Mouse (Mus musculus): Measurements from ENCODE around the gene Sh2b3.

Gene Sh2b3

DNA sequence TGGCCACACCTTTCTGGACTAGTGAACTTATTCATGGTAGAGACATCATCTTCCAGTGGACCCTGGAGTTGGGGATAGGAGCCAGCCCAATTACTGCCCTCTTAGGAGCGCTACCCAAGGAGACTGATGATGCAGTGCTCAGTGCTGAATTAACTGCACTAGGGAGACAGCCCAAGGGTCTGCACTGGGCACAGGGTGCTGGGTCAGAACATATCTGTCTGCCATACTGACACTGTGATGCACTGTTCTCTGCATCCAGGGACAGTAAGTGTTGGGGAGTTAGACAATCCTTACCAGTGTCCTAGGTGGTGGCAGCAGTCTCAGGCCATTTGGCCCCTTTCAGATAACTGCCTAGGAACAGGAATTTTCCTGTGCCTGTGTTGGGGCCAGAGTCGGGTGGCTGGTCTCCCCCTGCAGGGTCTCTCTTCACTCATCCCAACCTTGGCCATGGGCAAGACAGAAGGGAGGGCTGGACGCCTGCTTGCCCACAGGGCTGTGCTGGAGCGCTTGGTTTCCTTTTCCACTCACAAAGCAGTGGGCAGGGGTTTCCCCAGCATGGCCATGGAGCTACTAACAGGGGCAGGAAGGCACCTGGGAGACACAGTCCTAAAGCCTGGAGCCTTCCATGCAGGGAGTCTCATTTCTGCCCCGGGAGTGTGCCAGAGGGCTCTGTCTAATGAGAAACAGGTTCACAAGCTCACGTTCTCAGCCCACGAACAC, 14.5 kb downstream of the Sh2b3 start:
- DNase-seq, result no peak

DNA sequence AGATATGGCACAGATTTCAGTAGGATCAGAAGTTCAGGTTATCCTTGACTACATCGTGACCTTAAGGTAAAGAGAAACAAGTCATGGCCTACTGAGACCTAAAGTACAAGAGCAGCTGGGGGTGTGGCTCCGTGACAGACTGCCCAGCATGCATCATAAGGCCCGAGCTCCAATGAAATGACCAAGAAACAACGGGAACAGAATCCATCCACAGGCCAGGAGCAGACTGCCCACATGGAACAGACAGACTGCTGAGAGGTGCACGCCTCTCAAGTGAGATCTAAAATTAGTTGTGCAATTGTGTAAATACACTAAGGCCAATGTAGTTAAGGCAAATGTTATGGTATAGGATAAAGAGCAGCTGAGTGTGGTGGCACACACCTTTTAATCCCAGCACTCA, 15.9 kb downstream of the Sh2b3 start:
- no peak for DNase-seq

DNA sequence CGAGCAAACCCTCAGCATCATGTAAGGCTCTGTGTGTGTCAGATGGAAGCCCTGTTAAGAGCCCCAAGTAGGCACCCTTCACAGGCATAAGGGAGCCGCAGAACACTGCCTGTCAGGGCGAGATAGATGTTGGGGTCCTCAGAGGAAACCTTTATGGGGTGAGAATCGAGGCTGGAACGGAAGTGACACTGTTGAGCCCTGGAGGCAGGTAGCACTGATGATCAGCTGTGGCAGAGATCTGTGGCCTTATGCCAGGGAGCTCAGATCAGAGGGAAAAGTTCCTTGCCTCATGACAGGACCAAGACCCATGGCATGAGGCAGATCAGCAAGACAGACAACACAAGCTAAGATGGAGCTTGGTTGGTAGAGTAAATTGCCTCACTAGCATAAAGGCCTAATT, 16.3 kb downstream of the Sh2b3 start:
- DNase-seq, result no peak

DNA sequence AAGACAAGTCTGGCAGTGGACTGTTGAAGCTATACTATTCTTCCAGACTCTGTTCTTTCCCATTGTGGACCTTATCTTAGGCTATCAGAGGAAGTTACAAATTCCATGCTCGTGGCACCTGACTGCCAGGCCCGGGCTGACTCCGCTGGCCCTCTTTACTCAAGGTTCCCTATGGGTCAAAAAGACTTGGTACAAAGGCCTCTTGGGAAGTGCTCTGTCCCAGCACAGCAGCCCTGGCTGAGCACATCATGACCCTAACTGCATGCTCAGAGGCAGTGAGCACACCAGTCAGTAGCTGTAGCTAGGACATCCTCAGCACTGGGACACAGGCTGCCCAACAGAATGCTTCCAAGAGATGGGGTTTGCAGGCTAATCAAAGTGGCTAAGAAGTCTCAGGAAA, 16.8 kb downstream of the Sh2b3 start:
- DNase-seq, result no peak

DNA sequence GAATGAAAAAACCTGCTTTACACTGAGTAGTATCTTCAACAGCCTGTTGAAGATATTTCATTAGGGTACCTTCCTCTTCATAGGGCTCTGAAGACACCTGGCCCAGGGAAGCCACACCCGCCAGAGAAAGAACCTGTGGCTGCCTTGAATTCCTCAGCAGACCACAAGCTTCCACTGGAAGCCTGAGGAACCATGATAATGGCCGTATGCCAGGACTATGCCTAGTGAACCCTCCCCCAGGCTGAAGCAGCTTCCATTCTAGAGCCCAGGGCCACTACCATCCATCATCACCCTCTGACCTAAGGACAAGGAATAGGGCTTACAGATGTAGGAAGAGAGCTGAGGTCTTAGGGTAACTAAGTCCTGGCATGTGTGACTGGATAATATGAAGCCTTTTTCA, 17.3 kb downstream of the Sh2b3 start:
- DNase-seq, result peak; percentile 59

DNA sequence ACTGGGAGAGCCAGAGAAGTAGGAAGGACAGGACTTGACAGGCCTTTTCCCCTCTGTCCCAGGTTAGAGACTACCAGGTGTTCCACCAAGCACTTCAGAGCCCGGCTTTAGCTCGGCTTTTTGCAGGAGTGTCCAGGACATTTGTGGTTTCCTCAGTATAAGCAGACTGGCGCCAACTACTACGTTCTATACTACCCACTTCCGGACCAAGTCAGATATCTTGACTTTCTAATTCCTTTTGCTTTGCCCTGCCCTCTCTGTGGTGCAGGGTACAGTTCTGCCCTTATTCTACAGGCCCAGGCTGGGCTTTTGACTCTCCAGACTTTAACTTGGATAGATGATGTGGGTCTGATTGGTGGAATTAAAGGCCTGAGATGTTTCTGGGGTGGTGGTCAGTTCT, 17.9 kb downstream of the Sh2b3 start:
- DNase-seq, result no peak

DNA sequence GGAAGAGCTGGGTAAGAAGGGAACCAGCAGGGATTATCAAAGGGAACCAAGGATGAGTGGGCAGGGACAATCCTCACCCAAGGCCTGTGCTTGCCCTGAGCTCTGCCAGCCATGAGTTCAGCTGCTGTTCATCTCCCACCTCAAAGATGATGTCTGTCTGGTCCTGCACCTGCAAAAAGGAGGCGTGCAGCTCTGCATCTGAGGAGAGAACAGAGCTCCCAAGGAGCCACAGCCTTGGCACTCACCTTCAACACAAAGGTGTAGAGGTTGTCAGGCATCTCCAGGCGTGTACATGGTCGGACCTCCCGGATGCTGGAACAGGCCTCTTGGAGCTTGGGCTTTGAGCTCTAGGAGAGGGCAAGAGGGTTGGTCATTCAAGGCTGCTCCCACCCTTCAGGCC, 18.6 kb downstream of the Sh2b3 start:
- no peak for DNase-seq

DNA sequence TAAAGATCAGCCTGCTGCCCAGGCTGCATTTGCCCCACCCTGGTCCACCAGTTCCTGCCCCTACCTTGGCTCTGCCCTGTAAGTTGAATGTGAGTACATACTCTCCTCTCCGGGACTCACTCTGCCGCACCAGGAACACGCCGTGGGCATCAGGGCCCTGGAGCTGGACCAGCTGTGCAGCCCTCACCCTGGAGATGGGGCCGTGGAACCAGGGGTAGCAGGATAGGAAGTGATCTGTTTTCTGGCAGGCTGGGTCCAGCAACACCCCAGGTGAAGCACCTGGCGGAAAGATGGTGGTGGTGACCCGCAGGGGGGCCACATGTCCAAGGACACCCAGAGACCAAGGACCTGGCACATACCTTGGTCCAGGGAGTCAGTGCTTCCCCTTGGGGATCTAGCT, 19.0 kb downstream of the Sh2b3 start:
- DNase-seq, result no peak

DNA sequence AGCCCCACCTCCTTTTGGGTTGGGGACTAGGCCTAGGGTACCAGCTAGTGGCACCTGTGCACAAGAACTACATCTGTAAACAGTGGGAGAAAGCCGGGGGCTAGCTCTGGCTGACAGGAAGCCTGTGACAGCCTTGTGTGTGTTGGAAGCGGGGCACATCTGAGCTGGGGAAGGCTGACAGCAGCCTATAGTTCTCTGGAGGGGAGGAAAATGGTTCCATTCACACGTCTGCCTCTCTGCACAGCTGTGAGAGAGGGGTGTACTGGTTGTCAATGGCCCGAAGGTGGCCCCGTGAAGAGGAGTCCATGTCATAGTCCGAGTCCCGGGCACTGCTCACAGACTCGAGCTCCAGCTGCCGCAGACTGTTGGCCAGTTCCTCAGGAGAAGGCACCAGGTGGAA, 19.9 kb downstream of the Sh2b3 start:
- no peak for DNase-seq

DNA sequence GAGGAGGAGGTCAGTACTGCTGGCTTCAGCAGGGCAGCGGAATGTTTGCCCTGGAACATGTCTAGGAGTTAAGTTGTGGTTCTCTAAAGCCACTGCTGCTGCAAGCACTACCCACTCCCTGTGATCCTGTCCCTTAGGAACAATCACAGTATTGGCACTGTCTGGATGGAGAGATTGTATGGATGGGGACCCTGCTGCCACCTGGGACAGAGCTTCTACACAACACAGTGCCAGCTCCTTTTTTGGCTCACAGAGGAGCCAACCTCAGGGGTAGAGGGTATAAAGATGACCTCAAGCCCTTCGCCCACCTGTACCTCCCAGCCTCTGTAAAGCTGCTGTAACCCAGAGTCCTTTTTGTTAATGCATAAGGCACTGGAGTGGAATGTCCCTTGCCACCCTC, 20.8 kb downstream of the Sh2b3 start:
- no peak for DNase-seq

DNA sequence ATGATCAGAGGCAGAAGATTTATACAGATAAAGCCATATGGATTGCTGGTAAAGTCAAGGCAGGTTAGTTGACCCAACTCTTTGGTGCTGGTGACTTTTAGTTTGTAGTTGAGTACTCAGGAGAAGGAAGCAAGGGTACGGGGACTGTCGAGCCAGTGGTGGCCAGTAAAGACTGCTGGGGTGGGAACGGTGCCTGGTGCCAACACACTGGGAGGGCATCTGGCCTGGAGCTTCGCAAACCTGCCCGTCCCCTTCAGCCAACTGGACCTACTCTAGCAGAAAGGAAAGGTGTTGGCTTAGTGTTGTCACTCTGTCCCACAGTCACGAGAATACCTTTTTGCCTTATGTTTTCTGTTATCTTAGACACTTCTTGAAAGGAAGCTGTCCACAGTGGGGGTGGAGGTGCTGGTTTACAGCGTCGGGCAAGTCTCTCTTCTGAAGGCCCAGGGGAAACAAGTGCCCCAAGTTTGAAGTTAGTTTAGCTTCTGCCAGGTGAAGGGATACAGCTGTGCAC, 21.5 kb downstream of the Sh2b3 start:
- no peak for DNase-seq

DNA sequence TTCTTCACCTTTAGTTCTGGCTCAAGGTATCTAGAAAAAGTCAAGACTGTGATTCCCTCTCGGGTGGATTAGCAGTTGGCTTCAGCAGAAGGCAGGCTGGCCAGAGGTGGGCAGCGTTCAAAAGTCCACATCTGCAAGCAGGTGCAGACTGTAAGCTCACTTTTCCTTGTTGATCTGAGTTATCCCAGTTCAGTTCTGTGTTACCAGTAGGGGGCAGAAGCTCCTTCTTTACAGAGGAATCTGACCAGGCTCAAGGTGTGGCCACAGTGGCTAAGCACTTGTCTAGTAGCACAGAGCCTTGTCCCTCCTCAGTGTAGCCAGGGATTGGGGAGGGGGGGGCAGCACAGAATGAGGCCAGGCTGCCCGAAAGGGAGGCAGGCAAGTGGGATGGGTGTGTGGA, 22.4 kb downstream of the Sh2b3 start:
- peak; percentile 96 for DNase-seq

DNA sequence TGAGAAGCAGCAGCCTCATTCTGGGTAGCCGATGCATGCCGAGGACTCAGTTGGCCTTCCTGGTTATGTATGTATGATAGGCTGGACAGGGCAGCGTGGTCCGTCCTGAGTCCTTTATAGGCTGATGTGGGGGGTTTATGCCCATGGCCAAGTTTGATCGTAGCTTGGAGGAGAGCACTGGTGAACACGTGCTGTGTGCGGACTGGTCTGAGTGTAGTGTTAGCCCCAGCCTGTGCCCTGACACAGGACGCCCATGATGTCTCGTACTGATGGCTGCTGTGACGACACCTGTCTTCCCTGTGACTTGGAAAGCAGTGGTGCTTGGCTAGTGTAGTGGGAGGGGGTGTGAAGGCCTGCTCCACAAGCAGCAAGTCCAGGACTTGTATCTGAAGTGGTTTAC, 23.7 kb downstream of the Sh2b3 start:
- DNase-seq, result no peak

DNA sequence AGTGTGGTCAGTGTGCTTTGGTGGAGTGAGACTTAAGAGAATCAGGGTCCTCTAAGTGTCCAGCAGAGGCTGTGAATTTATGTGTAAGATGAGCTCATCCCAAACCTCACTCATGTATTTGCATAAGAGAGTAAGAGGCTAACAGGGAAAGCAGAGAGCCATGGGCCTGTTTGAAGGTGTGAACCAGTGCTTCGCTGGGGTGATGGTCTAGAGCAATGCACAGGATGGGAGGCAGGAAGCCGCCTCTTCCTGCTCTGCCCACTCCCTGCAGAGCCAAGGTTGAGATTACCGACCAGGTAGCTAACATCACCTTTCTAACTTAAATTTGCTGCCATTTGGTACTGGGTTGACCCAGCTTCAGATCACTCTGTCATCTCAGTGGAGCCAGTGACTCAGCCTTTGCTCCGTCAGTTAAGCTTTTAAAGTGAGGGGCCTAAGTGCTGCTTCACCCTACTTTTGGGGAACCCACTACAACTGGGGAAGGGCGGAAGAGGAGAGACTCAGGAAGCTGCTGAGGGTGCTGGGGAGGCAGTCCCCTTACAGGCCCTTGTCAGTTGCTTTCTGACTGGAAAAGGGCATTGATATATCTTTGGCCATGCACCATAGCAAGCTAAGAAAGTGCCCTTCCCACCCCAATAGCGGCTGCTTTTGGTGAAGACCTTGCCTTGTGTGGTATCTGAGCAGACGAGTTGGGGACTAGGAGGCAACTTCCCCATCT, 24.8 kb downstream of the Sh2b3 start:
- DNase-seq, result no peak

DNA sequence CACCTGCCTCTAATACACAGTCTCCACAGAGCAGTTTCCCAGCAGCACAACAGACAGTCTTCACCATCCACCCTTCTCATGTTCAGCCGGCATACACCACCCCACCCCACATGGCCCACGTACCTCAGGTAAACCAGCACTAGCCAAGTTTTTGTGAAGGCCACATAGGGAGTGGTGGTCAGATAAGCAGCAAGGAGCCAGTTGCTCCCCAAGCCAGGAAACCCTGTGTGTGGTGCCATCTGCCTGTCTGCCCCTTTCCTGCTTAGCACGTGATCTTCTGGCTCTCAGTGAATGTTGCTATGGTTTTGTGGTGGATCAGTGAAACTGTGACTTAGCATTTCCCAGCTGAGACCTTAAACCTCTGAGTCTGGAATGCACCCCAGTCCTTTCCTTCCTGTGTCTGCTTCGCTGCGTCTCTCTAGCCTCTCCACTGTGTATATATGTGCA, 25.9 kb downstream of the Sh2b3 start:
- no peak for DNase-seq

DNA sequence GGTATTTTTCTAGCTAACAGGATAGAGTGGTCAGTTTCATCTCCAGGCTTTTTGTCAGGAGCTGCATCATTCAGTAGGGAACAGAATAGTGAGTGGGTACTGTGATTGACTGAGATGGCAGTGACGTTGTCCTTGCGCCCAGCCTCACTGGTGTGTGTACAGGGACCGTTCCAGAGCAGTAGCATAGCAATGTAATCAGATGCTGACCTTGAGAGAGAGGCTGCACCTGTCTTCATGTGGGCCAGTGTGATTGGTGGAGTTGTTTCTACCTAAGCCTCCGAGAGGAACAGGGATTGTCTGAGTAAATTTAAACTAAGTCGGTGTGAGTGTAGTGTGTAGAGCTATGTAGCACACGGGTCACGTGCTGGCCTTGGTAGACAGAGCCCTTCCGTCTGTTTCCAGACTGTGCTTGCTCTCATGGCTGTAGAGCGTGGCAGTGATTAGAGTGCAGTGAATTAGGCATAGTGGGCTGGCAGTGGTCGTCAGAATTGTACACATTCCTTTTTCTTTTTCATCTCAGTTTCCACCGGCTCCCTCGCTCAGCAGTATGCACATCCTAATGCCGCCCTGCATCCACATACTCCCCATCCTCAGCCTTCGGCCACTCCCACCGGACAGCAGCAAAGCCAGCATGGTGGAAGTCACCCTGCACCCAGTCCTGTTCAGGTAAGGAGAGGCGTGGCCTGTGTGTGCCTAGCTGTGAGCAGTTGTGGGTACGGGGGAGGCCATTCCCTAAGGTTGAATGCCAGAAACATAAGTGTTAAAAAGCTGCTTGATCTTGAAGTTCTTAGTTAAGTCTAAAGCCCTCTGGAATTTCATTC, 26.9 kb downstream of the Sh2b3 start:
- no peak for DNase-seq

DNA sequence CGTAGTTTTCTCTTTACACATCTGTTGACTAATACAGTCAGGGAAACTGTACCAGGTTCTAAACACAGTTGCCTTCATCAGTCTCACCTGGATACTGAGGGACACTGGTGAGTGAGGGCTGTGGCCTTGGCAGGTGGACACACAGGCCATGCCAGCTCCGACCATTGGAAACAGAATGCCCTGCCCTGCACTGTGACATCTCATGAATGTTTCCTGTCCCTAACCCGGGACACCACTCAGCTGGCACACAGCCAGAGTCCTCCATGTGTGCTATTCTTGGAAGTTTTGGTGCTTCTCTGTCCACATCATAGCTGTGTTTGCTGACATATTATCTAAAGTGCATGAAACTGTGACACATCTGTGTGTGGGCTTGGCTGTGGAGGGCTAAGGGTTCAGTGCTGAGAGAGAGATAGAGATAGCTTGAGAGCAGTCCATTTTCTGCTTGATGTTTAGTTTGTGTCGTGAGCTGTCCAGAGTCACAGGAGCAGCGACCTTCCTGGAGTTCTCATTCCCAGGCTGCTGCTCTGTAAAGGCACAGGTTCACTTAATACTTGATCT, 27.7 kb downstream of the Sh2b3 start:
- DNase-seq, result peak; percentile 50

DNA sequence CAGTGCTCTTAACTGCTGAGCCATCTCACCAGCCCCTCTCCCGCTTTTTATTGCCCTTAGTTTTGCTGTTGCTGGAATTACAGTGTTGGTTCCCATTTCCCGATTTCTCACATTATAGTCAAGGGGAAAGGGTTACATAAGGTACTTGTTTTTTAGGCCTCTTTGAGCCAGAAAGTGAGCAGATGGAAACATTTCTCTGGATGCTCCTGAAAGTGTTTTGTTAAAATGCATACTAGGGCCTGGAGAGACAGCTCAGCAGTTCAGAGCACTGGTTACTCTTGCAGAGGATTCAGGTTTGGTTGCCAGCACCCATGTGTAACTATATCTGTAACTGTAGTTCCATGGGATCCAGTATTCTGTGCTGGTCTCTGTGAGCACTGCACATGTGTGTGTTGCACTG, 29.2 kb downstream of the Sh2b3 start:
- DNase-seq, result no peak

DNA sequence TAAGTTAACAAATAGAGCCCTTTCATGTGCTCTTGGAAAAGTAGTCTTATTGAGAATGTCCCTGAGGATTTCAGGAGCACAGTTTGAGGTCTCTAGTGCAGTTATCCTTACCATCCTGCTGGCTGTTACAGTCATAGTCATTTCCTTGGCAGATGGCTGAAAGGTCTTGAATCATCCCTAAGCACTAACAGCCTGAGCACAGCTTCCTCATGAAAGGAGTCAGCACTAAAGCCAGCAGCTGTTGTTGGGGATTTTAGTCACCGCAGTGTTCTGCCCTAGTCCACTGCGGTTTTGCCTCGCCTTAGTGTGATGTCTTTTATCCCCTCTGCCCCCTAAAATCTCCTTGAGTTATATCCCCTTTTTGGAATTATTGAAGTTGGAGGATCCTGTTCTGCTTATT, 30.3 kb downstream of the Sh2b3 start:
- no peak for DNase-seq

DNA sequence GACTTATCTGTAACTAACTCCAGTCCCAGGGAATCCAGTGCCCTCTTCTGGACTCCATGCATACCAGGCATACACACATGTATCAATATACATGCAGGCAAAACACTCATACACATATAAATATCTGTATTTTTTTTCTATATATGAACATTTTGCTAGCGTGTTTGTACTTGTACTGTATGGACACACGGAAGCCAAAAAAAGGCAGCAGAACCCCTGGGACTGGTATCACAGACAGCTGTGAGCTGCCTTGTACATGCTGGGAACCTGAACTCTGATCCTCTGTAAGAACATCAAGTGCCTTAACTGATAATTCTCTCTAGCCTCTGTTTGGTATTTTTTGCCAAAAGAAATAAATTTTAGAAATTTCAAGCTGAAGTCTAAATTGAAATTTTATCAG, 39.0 kb downstream of the Sh2b3 start:
- no peak for DNase-seq

DNA sequence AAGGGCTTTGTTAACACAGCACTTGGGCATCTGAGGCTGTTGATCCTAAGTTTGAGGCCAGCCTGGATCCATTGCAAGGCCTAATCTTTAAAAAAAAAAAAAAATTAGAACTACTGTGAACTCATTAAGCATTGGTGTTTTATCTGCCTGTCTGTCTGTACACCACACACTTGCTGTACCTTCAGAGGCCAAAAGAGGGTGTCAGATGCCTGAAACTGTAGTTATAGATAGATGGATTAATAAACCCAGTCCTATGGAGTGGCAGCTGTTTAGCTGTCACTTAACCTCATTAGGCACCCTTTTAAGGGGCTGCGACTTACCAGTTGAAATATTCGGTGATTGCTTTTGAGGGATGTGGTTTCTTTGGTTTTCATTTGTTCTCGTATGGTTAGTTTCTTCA, 41.6 kb downstream of the Sh2b3 start:
- peak; percentile 60 for DNase-seq

DNA sequence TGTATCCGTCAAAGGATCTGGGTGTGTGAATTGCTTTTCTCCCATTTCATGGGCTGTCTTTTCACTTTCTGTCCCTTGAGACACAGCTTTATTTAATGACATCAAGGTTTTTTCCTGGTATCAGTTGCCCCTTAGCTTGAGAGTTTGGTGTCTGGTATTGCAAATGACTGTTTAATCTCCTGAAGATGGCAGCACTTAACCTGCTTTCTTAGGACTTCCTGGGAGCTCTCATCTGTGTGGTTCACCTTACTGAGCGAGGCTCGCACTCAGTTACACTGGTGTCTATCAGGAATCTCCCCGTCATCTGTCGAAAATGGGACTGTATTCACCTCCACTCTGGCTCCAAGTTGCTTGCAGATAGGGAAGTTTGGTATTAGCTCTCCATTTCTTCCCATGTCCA, 46.4 kb downstream of the Sh2b3 start:
- no peak for DNase-seq

DNA sequence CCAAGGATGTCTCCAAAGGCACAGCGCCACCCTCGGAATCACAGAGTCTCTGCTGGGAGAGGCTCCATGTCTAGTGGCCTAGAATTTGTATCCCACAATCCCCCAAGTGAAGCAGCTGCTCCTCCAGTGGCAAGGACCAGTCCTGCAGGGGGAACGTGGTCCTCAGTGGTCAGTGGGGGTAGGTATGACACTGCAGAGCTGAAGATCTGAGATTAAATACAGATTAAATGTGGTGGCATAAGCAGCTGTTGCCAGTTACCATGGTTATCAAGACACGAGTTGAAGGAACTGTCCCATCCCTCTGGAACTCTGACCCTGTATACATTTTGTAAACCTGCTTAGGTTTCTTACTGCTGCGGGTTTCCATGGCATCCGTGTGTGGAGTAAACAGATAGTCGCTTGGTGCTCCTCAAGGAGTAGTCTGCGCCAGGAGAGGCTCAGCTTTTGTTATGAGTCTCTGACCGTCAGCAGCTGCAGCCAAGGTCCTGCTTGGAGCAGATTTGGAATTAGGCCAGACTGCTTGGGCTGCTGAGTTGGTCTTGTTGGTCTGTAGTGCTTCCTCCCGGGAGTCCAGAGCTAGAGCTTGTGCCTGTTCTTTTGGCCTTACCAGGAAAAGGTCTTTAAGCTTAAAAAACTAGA, 53.5 kb downstream of the Sh2b3 start:
- peak; percentile 64 for DNase-seq

All from lung, postnatal 36 days (tissue).